Mouse (Mus musculus) brain, embryonic 14.5 days (tissue): Measurements from ENCODE around the gene Crim1.

ENCODE experiments used
- CTCF ChIP-seq: fragments of 200-500 bp; IDR thresholded peaks from 2 replicates; pipeline ENCODE4 v1.5.1; 2012; ENCODE audit warnings: inconsistent platforms, mild to moderate bottlenecking, moderate library complexity, borderline replicate concordance; ENCODE audit not compliant: insufficient read depth, insufficient read length; ENCODE audit errors: extremely low read depth
- POLR2A ChIP-seq: fragments of 200-500 bp; IDR thresholded peaks from 2 replicates; pipeline ENCODE4 v1.6.1; 2012; ENCODE audit warnings: mild to moderate bottlenecking, inconsistent platforms, borderline replicate concordance; ENCODE audit not compliant: poor library complexity, insufficient read depth, insufficient read length, severe bottlenecking; ENCODE audit errors: extremely low read depth

GRCm38 (mm10) chr17:78206421-78206820 is 6.4 kb downstream of the Crim1 start:
- TF ChIP-seq CTCF = no peak
- no peak for TF ChIP-seq POLR2A
